Mouse (Mus musculus) gastrocnemius, adult 18-20 months (tissue): ENCODE results near the gene Rubcn. TPM values are rescaled to one million over a fixed set of nuclear protein-coding genes. Genes with fewer than 3 reads are reported as not detected.
A peak's percentile ranks its signal among the peaks of the same experiment; 100 is the strongest.

Experiments
- DNase-seq: peaks from one replicate; pipeline ENCODE4 v3.0.0; 2021; ENCODE audit warnings: low spot score
- total RNA-seq, 2 experiments: library from RNA; stranded (reverse); gene quantifications; 2 replicates each; pipeline ENCODE4 v1.2.3; 2021

Rubcn gene
- total RNA-seq, 2 experiments from 2014 or later = 22.5 to 24.8 TPM

- peak; percentile 74 for DNase-seq
Measured at GRCm38 (mm10) chr16:32821772-32822449, 55.7 kb downstream of the Rubcn start.

DNA sequence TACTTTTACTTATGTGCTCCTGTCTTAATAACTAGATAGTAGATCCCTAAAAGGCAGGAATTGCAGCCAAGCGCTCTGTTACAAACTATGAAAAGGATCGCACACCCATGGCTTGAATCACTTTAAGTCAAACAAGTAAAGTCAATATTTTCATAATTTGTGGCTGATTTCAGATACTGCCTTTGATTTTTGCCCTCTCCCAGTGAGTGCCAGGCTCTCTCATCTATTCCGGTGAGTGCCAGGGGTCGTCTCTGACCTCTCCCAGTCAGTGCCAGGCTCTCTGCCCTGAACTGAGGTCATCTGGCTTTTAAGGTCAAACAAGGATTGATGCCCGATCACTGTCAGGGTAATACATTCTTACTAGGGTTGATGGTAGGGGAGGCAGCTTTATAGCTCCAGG lies 59.1 kb downstream of the Rubcn start:
- DNase-seq = no peak

DNA sequence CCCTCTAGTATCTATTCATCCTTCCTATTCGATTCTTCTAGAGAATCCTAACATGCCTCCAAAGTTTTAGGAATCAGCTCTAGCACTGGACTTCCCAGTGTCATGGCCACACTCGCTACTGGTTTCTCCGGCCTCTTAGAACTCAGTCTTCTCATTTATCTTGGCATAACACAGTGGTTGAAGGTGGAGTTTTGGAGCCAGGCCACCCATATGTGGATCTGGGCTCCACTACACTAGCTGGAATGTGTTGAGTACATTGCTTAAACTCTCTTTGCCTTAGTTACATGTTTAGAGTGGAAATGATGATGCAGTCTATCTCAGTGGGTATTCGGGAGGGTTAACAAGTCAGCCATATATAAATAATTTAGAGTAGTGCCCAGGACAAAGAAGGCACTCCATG lies 59.5 kb downstream of the Rubcn start:
- DNase-seq = no peak

GRCm38 (mm10) chr16:32815160-32815605 lies 62.4 kb downstream of the Rubcn start:
- DNase-seq = peak; percentile 78

DNA sequence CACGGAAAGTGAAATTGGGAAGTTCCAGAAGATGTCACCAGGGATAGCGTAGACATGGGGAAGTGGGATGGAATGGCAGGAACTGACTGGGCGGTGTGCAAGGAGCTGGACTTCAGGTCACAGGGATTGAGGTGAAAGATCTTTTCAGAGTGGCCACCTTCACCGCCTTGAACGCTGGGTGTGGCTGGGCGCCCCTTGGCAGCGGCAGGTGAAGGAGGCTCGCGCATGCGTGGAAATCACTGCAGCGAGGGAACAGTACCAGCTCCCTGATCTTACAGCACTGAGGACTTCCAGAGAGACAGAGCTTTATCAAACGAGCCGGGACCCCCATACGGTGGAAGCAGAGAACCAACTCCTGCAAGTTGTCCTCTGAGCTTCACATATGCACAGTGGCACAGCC lies 63.0 kb downstream of the Rubcn start:
- DNase-seq = peak; percentile 59

DNA sequence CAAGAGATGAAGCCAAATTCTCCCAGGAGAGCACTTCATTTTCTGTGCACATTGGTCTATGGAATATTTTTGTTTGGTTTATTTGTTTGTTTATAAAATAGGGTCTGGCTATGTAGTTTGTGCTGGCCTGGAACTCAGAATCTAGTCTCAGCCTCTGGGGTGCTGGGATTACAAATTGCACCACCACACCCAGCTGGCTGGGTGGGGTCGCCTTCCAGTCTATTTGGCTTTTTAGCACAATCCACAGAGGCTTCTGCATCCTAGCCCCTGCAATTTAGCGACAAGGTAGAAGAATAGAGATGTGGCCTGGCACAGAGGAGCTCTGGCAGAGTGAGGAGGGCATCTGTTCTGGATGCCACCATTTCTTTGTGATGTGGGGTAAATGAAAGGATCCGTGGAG lies 63.8 kb downstream of the Rubcn start:
- DNase-seq = no peak

GRCm38 (mm10) chr16:32813362-32813761 lies 64.2 kb downstream of the Rubcn start:
- no peak for DNase-seq

- peak; percentile 91 for DNase-seq
Measured at GRCm38 (mm10) chr16:32812888-32813361, 64.6 kb downstream of the Rubcn start.

DNA sequence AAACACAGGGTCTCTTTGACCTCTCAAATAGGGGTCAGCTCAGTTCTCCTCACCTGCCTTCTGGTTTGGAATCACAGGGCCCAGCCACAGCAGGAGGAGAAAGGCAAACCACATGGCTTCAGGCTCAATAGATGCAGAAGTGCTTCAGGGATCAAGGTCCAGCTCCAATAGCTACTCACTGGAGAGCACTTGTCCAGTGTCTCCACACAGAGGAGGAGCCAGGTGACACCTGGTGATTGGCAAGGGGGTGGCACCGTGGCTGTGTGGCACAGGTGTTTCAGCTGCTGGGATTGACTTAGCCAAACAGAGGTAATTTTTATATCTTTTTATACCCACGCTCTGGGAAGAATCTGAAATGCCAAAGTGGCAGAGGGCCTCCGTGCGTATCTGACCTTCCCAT lies 67.2 kb downstream of the Rubcn start, which contains the start of gene Smbd1:
Gene Smbd1, minus strand, starts transcription at position 157 of the 400 bp plus-strand sequence.
- DNase-seq = no peak

DNA sequence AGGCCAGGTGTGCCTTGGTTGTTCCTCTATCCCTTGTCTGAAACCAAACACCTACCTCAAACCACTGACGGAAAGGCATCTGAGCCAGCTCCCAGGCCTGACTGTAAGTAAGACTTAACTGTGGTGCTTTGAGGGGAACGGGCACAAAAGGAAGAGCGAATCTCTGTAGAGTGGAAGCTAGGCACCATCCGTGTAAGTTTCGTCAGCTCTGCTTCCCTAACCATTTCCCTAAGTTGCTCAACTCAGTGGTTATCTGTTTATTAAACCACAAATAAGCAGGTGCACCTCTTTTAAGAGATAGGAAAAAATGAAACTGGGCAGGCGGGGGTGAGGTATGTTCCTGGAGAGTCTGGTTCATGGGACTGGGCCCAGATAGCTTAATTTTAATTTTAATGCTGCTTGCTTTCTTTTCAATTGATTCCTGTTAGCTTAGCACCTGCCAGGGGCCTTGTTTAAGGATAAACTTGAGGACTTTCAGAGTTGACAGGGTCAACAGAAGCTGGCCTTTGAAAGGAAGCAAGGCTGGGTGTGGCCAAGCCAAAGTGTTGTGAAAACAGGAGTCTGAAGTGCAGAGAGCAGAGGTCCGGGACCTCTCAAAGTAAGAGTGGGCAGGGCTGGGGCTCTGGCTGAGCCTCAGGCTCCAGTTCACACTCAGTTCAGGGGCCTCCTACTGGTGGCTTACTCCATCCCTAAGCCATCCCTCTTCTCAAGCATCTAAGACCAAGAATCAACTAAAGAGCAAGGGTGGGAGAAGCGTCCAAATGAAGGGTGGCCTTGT lies 70.0 kb downstream of the Rubcn start:
- no peak for DNase-seq

DNA sequence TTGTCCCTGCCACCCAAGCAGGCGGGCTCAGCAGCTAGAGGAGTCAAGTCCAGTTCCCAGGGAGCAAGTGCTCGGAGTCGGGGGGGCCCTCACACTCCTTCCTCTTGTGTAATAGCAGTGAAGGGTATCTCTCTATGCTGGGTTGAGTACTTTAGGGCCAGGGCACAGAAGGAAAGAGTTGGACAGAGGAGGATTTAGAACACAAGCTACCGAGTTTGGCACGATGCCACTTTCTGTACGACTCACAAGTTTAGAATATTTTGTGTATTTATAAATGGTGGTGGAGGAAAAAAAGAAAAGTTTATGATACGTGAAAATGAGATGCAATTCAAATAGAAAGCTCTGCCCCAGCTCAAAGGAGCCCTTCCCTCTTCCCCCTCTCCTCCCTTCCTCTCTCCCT lies 72.4 kb downstream of the Rubcn start:
- no peak for DNase-seq

- no peak for DNase-seq
Measured at GRCm38 (mm10) chr16:32803901-32804300, 73.7 kb downstream of the Rubcn start.

- DNase-seq = peak; percentile 70
Measured at GRCm38 (mm10) chr16:32803252-32803853, 74.2 kb downstream of the Rubcn start.

DNA sequence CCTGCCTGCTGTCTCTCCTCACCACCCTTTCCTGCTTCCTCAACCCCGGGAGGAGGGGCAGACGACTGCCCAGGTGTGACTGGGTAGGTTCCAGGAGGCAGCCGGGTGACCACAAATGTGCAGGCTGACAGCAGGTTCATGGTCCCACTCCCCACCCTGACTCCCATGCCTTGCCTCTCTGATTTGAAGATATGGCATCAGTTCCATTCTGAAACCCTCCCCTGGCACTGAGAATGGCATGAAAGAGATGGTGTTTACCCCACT lies 80.2 kb downstream of the Rubcn start, which contains the start of gene Muc20:
Gene Muc20, minus strand, starts transcription at position 10 of the 264 bp plus-strand sequence.
- no peak for DNase-seq

- no peak for DNase-seq
Measured at GRCm38 (mm10) chr16:32796676-32797425, 80.7 kb downstream of the Rubcn start.

DNA sequence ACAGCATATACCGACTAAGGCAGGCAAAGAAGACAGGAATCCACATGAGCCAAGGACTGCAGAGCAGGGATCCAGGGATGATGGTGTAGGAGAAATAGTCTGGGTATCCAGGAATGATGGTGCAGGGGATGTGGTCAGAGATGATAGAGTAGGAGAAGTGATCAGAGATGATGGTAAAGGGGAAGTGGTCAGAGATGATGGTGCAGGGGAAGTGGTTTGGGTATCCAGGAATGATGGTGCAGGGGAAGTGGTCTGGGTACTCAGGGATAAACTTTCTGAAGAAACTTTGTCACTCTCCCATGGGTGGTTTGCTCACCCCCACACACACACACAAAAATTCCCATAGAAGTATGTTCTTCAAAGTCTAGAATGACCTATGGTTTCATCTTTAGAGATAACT lies 82.4 kb downstream of the Rubcn start:
- DNase-seq = no peak

DNA sequence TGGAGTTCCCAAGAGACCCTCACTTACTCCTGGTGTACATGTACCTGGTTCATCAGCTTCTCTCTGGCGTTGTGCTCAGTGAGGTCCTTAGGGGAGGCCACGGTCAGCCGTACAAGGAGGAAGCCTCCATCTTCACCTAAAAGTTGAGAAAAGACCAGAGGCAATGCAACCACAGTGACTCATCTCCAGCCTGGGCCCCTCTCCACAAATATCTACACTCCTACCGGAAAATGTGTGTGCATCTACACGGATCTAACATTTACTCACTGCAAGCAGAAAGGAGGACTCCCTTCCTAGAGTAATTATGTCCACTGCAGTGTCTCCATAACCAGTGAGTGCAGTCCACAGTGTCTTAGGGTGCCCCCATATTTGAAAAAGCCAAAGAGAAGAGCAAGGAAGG lies 87.5 kb downstream of the Rubcn start:
- DNase-seq = no peak

DNA sequence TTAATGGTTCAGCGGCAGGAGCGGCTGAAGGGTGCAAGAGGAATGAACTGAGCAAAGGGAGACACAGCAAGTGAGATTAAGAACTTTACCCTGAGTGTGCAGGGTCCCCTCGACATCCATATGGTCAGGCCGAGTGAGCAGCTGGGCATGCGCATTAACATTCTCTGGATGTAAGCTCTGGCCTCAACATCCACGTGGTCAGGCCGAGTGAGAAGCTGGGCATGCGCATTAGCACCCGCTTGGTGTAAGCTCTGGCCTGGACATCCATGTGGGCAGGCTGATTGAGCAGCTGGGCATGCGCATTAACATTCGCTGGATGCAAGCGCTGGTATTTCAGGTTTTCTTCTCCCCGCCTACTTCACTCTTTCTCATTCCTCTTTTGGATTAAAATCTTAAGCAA lies 92.7 kb downstream of the Rubcn start:
- no peak for DNase-seq

DNA sequence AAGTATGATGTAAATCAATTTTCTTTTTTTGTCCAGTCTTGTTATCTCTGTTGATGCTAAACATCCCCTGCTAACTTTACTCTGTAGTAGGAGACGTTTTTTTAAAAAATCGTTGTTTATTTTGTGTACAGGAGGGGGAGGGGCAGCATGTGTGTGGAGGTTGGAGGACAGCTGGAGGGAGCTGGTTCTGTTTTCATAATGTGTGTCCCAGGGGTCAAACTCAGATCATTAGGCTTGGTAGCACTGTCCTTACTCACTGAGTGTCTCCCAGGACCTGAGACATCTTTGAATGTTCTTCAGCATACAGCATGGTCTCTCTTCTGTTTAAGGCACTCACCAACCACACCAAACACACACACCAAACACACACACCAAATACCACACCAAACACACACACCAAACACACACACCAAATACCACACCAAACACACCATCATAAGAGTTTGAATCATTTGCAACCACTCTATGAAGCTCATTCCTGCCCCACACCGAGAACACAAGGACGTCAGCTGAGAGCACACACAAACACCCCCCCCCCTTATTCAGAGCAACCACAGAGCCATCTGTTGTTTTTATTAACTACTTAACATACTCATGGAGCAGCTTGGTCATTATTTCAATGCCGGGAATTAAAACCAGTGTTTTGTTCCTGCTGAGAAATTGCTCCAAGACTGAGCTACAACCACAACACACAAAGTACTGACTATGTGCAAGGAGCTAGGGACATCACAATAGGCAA lies 94.1 kb downstream of the Rubcn start:
- DNase-seq = no peak

DNA sequence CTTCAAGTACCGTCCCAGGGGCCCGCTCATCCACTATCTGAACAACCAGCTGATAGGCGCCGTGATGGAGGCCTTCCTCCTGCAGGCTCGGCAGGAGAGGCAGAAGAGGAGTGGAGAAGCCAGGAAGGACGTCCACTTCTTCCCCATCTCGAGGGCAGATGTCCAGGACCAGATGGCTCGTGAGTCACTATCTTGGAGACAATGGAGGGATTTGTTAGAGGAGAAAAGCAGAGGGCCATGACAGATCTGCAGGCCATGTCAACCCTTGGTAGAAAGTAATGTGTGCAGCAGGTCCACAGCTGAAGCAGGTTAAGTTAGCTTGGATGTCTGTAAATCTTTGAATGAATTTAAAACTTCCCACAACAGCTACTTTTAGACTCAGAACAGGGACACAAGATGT lies 98.6 kb downstream of the Rubcn start:
- DNase-seq = no peak

- no peak for DNase-seq
Measured at GRCm38 (mm10) chr16:32776676-32777075, 100.9 kb downstream of the Rubcn start.
